Mouse (Mus musculus) stomach, postnatal 0 days (tissue): ENCODE results near the gene Gm5767. TPM values are rescaled to one million over a fixed set of nuclear protein-coding genes. Genes with fewer than 3 reads are reported as not detected.

Experiments used
- ATAC-seq: fragments of 200-750 bp; cut with Nextera tagmentation; 2 replicates; pipeline ENCODE4 v1.8.0; 2017; ENCODE audit not compliant: low FRiP score, low TSS enrichment
- DNase-seq: peaks from one replicate; pipeline ENCODE4 v3.0.0-alpha.2; 2016; ENCODE audit warnings: low spot score
- H3K27ac ChIP-seq: fragments of 300-500 bp; sonication (generic); replicated peaks from 2 replicates; pipeline ENCODE4 v1.5.1; 2014; ENCODE audit warnings: mild to moderate bottlenecking, control low read depth
- H3K27me3 ChIP-seq: fragments of 300-500 bp; sonication (generic); 2 replicates; pipeline ENCODE4 v1.6.1; 2014; ENCODE audit warnings: low read length; ENCODE audit not compliant: control insufficient read depth, insufficient read depth
- H3K36me3 ChIP-seq: fragments of 300-500 bp; sonication (generic); 2 replicates; pipeline ENCODE4 v1.6.1; 2014; ENCODE audit warnings: low read length, mixed read lengths; ENCODE audit not compliant: control insufficient read depth, insufficient read depth
- H3K4me1 ChIP-seq: fragments of 300-500 bp; sonication (generic); replicated peaks from 2 replicates; pipeline ENCODE4 v1.6.1; 2014; ENCODE audit warnings: antibody characterized with exemption; ENCODE audit not compliant: control insufficient read depth, insufficient read depth
- H3K4me2 ChIP-seq: fragments of 300-500 bp; sonication (generic); replicated peaks from 2 replicates; pipeline ENCODE4 v1.6.1; 2014; ENCODE audit warnings: low read depth, mild to moderate bottlenecking, control low read depth, moderate library complexity
- H3K4me3 ChIP-seq: fragments of 300-500 bp; sonication (generic); 2 replicates; pipeline ENCODE4 v1.5.1; 2014; ENCODE audit warnings: low read depth, low read length, control low read depth
- H3K9ac ChIP-seq: fragments of 300-500 bp; sonication (generic); 2 replicates; pipeline ENCODE4 v1.6.1; 2014; ENCODE audit warnings: mild to moderate bottlenecking, low read length, control low read depth, mixed read lengths
- H3K9me3 ChIP-seq: fragments of 300-500 bp; sonication (generic); 2 replicates; pipeline ENCODE4 v1.6.1; 2016; ENCODE audit warnings: low read length; ENCODE audit not compliant: control insufficient read depth
- CTCF ChIP-seq: IDR thresholded peaks from 2 replicates; pipeline ENCODE4 v1.5.1; 2016; ENCODE audit warnings: antibody characterized with exemption, low read depth, mild to moderate bottlenecking, moderate library complexity
- EP300 ChIP-seq: optimal IDR thresholded peaks from 2 replicates; pipeline ENCODE3; 2016; ENCODE audit warnings: antibody characterized with exemption
- WGBS: fragments of 180-500 bp; shearing (Covaris S2); extraction: QIAGEN DNeasy Blood & Tissue Kit; methylation state at CpG from one replicate; pipeline ENCODE4 v1.1.7; 2014; 5-methylcytosine and 5-hydroxymethylcytosine counted together
- polyA plus RNA-seq: library from polyadenylated mRNA; unstranded; fragments of >200 nt; fragmentation: Nextera tagmentation; extraction: Ambion mirVana; gene quantifications from 2 replicates; pipeline ENCODE4 v1.2.1, GENCODE M21; 2015

The Gm5767 gene
- polyA plus RNA-seq, 1 experiment from 2014 or later = not detected

DNA sequence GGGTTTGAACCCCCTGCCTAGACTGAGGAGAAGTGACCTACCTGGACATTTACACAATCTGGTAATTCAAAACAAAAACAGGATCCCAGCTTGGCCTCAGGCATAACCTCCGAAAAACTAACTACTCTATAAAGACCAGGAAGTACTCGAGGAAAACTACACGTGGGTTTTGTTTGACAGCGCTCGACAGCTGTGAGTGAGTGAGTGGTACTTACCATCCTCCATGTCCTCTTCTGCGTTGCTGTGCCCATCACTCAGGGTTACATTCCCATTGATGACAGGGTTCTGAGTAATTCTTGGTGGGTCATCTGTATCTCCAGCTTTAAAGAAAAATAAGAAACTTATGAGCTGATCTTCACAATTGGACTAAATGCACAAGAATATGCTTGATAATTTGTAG is 35.7 kb downstream of the Gm5767 start:
- WGBS = 40% methylated on average over 6 of the region's 6 CpGs
- Histone ChIP-seq H3K36me3 (peaks cover 9% of the 10 kb centered on the region; the same call in 1 of the 2 replicates), H3K4me3 (no peak overlapping the region)

DNA sequence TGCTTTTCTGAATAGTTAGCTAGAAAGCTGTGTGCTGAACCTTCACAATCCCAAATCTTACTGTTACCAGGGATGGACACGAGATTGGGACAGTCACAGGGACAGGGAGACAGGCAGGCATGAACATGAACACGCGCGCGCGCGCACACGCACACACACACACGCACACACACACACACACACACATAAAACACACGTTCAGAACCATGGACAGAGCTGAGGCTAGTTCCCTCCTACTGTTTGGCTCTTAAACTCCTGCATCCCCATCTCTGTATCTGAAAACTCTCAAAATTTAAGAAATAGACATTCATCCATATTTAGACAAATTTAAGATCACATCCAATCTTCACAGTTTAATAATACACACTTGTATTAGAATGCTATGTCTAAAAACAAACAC is 37.2 kb downstream of the Gm5767 start:
- Histone ChIP-seq H3K27ac (no peak overlapping the region), H3K36me3 (0 out of 2 replicates have a peak, but pooled peaks cover 2% of the 10 kb centered on the region), H3K27me3 (no peaks in the 10 kb centered on the region), H3K4me3 (no peak overlapping the region), H3K4me2 (no peak overlapping the region), H3K9me3 (no peaks in the 10 kb centered on the region), H3K9ac (no peak overlapping the region), H3K4me1 (no peaks in the 10 kb centered on the region; the same call in none of the 2 replicates)
- no peak for DNase-seq
- TF ChIP-seq CTCF (no peak), EP300 (no peak)
- WGBS = 88% methylated on average over 10 of the region's 10 CpGs
- ATAC-seq = no peak

More for the DNA sequence above, 35.7 kb downstream of the Gm5767 start:
- Histone ChIP-seq H3K9ac (no peak overlapping the region), H3K27me3 (no peaks in the 10 kb centered on the region), H3K4me2 (no peak overlapping the region), H3K27ac (no peak overlapping the region), H3K4me1 (no peaks in the 10 kb centered on the region; the same call in none of the 2 replicates), H3K9me3 (no peaks in the 10 kb centered on the region)
- DNase-seq (no peak), ATAC-seq (no peak)
- TF ChIP-seq CTCF (no peak), EP300 (no peak)

DNA sequence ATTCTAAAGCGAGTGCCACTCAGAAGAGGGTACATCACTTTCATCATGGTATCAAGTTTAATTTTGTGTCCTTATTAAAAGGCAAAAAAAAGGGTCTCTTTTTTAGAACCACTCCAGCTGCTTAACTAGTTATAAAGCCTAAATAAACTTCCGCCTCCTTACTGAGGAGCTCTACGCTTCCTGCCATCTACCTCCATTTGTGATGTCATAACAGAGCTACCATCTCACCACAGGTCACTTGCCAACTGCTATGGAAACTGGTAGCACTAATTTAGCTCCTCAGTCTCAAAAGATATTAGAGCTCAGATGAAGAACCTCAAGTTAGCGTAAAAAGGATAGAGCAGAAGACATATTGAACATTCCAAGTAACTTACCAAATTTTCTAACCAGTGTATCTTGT is 39.9 kb downstream of the Gm5767 start:
- no peak overlapping the region for H3K9ac ChIP-seq
- no peaks in the 10 kb centered on the region for H3K27me3 ChIP-seq
- no peaks in the 10 kb centered on the region for H3K36me3 ChIP-seq
- no peak for ATAC-seq
- no peak overlapping the region for H3K27ac ChIP-seq
- no peak overlapping the region for H3K4me2 ChIP-seq
- WGBS = 86% methylated on average over 4 of the region's 4 CpGs
- no peaks in the 10 kb centered on the region for H3K9me3 ChIP-seq
- DNase-seq = no peak
- H3K4me3 ChIP-seq = no peak overlapping the region
- H3K4me1 ChIP-seq = no peaks in the 10 kb centered on the region; the same call in none of the 2 replicates
- TF ChIP-seq EP300 (no peak), CTCF (no peak)

- Histone ChIP-seq H3K27ac (no peak overlapping the region), H3K4me2 (no peak overlapping the region), H3K9ac (no peak overlapping the region), H3K27me3 (no peaks in the 10 kb centered on the region), H3K9me3 (no peaks in the 10 kb centered on the region), H3K4me1 (no peaks in the 10 kb centered on the region; the same call in none of the 2 replicates), H3K36me3 (no peaks in the 10 kb centered on the region), H3K4me3 (no peak overlapping the region)
- WGBS = 85% methylated on average over 3 of the region's 3 CpGs
- TF ChIP-seq CTCF (no peak), EP300 (no peak)
- no peak for DNase-seq
- no peak for ATAC-seq
These were observed 43.5 kb downstream of the Gm5767 start for GRCm38 (mm10) chr16:8724031-8724430.

DNA sequence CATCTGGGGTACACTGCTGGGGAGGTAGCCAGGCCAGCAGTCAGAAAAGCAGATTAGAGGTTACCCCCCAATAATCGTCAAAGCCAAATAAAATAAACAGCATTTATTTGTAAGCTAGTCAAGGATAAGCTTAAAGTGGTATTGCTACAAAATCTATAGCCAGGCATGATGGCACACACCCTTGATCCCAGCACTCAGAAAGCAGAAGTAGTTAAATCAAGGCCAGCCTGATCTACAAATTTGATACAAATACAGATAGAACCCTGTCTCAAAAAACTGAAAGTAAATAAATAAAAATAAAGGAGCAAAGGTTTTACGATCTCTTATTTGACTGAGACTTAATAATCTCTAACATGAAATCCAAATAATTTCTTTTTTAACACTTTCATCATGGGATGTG is 45.2 kb downstream of the Gm5767 start:
- WGBS = 81% methylated on average over 2 of the region's 2 CpGs

DNA sequence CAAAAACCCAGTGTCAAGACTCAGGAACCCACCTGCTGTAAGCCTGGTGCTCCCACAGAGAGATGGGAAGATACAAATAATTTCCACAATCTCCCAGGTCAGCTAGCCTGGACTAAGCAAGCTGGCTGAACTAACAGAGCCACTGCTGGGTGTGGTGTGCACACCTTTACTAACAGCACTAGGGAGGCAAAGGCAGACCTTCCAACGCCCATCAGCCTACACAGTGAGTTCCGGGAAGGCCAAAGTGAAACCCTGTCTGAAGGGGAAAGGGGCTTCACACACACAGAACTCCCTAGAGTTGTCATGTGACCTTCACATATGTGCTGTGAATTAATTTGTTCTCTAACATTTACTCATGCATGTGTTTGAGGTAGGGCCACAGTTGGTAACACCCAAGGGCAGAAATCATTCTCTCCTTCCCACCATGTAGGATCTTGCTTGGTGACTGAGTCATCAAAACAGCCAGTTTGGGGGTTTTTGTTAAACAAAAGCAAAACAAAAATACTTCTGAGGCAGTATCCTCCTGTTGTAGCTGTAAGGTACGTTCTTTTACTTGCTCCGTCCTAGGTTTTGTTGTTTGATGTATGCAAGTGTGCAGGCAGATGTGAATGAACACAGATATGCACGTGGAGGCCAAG is 47.7 kb downstream of the Gm5767 start:
- TF ChIP-seq EP300 (no peak), CTCF (no peak)
- no peak overlapping the region for H3K4me3 ChIP-seq
- no peaks in the 10 kb centered on the region for H3K9me3 ChIP-seq
- no peak overlapping the region for H3K4me2 ChIP-seq
- no peaks in the 10 kb centered on the region for H3K36me3 ChIP-seq
- ATAC-seq = peak; percentile 66; the same call in 1 of the 2 replicates
- no peaks in the 10 kb centered on the region for H3K27me3 ChIP-seq
- no peak overlapping the region for H3K9ac ChIP-seq
- H3K4me1 ChIP-seq = no peaks in the 10 kb centered on the region; the same call in 1 of the 2 replicates
- 62% methylated on average over 5 of the region's 5 CpGs for WGBS
- peak; percentile 36 for DNase-seq
- no peak overlapping the region for H3K27ac ChIP-seq

More for the DNA sequence above, 45.2 kb downstream of the Gm5767 start:
- no peaks in the 10 kb centered on the region; the same call in 1 of the 2 replicates for H3K4me1 ChIP-seq
- H3K27ac ChIP-seq = no peak overlapping the region
- no peak for DNase-seq
- no peaks in the 10 kb centered on the region for H3K27me3 ChIP-seq
- ATAC-seq = no peak
- no peaks in the 10 kb centered on the region for H3K36me3 ChIP-seq
- H3K4me2 ChIP-seq = no peak overlapping the region
- no peak overlapping the region for H3K9ac ChIP-seq
- no peaks in the 10 kb centered on the region for H3K9me3 ChIP-seq
- no peak for TF ChIP-seq EP300
- TF ChIP-seq CTCF = no peak
- H3K4me3 ChIP-seq = no peak overlapping the region
